Mouse (Mus musculus) midbrain, embryonic 10.5 days (tissue): ENCODE results near the gene Hccs. TPM values are rescaled to one million over a fixed set of nuclear protein-coding genes. Genes with fewer than 3 reads are reported as not detected.
"Not testable (repeated sequence)": the region's sequence is repeated elsewhere in the genome, so short reads cannot be mapped to it uniquely, and the experiment has no call there.

Experiments used
- DNase-seq: peaks from one replicate; pipeline ENCODE4 v3.0.0-alpha.2; 2017; ENCODE audit warnings: low spot score
- H3K27ac ChIP-seq: fragments of 300-500 bp; sonication (generic); replicated peaks from 2 replicates; pipeline ENCODE4 v1.5.1; 2016; ENCODE audit warnings: mild to moderate bottlenecking
- H3K27me3 ChIP-seq: fragments of 300-500 bp; sonication (generic); 2 replicates; pipeline ENCODE4 v1.6.1; 2016; ENCODE audit warnings: low read depth, mild to moderate bottlenecking; ENCODE audit not compliant: poor library complexity, severe bottlenecking
- H3K36me3 ChIP-seq: fragments of 300-500 bp; sonication (generic); 2 replicates; pipeline ENCODE4 v1.6.1; 2016; ENCODE audit warnings: mild to moderate bottlenecking, moderate library complexity
- H3K4me1 ChIP-seq: fragments of 300-500 bp; sonication (generic); 2 replicates; pipeline ENCODE4 v1.6.1; 2016
- H3K4me3 ChIP-seq: fragments of 300-500 bp; sonication (generic); 2 replicates; pipeline ENCODE4 v1.5.1; 2016; ENCODE audit warnings: mild to moderate bottlenecking, moderate library complexity
- H3K9me3 ChIP-seq: fragments of 300-500 bp; sonication (generic); replicated peaks from 2 replicates; pipeline ENCODE4 v1.6.1; 2016; ENCODE audit warnings: mild to moderate bottlenecking
- WGBS: fragments of 180-500 bp; shearing (Covaris S2); methylation state at CpG from one replicate; pipeline ENCODE4 v1.1.7; 2016; 5-methylcytosine and 5-hydroxymethylcytosine counted together
- polyA plus RNA-seq: library from polyadenylated mRNA; unstranded; fragments of >200 nt; fragmentation: Nextera tagmentation; extraction: Ambion mirVana; gene quantifications from 2 replicates; pipeline ENCODE4 v1.2.1, GENCODE M21; 2016

The Hccs gene
- polyA plus RNA-seq: 42.4 and 43.9 TPM in 2 replicates

- Histone ChIP-seq H3K4me1 (peaks cover 8% of the 10 kb centered on the region), H3K4me3 (peak within 1 kb of the TSS; percentile 64), H3K9me3 (0 out of 2 replicates have a peak, but pooled peaks cover 7% of the 10 kb centered on the region), H3K27ac (peak within 1 kb of the TSS; percentile 90), H3K36me3 (peaks cover 12% of the 10 kb centered on the region), H3K27me3 (peaks cover 70% of the 10 kb centered on the region)
- peak; percentile 87 for DNase-seq
- WGBS: 28% methylated on average over 97 of the region's 97 CpGs
These were observed at the start of gene Hccs for GRCm38 (mm10) chrX:169319945-169320667. Gene Hccs (minus strand): TSS chrX:169320372.

DNA sequence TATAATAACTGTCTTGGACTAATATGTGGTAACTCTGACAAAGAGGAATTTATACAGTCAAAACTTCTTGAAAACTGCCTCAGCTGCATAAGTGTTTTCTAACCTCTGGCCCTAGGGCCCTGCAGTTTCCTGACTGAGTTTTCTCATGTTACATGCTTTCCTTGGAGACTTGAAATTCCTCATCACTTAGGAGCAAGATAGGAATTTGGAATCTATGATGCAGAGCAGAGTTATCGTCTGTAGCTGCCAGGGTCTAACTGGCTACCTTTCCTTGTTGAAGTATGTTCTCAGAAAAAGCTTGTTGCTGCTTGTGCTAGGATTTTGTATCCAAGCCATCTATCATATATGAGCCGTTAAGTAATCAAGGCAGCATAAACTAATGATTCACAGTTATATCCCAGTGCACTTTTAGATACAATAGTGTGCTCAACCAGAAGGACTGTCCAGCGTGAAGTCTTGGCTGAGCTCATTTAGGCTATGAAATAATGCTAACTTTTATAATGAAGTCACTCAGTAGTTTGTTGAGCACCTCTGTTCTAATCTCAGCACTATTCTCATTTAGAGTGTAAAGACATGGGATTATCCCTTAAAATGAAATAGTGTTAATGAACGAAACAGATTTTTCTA is 37.1 kb upstream of the Hccs start:
- DNase-seq: no peak
- H3K36me3 ChIP-seq: no peaks in the 10 kb centered on the region
- no peaks in the 10 kb centered on the region for H3K4me1 ChIP-seq
- no peak overlapping the region for H3K27ac ChIP-seq
- WGBS: 81% methylated on average over 4 of the region's 4 CpGs
- H3K27me3 ChIP-seq: peaks cover 83% of the 10 kb centered on the region
- no peak overlapping the region for H3K4me3 ChIP-seq
- H3K9me3 ChIP-seq: no peaks in the 10 kb centered on the region

DNA sequence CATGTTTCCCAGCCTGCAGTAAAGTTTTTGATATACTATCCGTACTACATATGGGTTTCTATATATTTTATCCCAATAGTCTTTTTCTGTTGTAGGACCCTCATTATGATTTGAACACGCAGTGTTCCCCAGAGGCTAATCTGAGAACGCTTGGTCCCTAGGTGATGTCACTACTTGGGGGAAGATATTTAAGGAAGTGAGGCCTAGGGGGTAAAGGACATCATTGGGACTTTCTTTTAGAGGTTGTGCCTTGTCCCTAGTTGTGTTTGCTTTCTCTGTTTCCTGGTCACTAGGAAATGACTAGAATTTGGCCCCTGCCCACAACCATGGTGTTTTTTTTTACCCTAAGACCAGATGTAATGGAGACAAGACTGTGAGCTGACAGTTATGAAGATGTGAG is 18.0 kb upstream of the Hccs start:
- peaks cover 47% of the 10 kb centered on the region for H3K27me3 ChIP-seq
- DNase-seq: no peak
- H3K4me3 ChIP-seq: no peak overlapping the region
- WGBS: 80% methylated on average over 3 of the region's 3 CpGs
- H3K27ac ChIP-seq: no peak overlapping the region
- no peaks in the 10 kb centered on the region for H3K9me3 ChIP-seq
- H3K4me1 ChIP-seq: no peaks in the 10 kb centered on the region
- H3K36me3 ChIP-seq: no peaks in the 10 kb centered on the region

- H3K27ac ChIP-seq: no peak overlapping the region
- H3K4me3 ChIP-seq: no peak overlapping the region
- DNase-seq: no peak
- peaks cover 48% of the 10 kb centered on the region for H3K27me3 ChIP-seq
- H3K4me1 ChIP-seq: no peaks in the 10 kb centered on the region
- no peaks in the 10 kb centered on the region for H3K36me3 ChIP-seq
- H3K9me3 ChIP-seq: no peaks in the 10 kb centered on the region
These were observed 17.4 kb upstream of the Hccs start for GRCm38 (mm10) chrX:169337559-169337958.

GRCm38 (mm10) chrX:169332264-169332663 is 12.1 kb upstream of the Hccs start:
- H3K4me3 ChIP-seq: no peak overlapping the region
- 28% methylated on average over 3 of the region's 3 CpGs for WGBS
- peaks cover 71% of the 10 kb centered on the region for H3K27me3 ChIP-seq
- H3K27ac ChIP-seq: no peak overlapping the region
- H3K4me1 ChIP-seq: no peaks in the 10 kb centered on the region
- H3K36me3 ChIP-seq: no peaks in the 10 kb centered on the region
- DNase-seq: peak; percentile 14
- H3K9me3 ChIP-seq: no peaks in the 10 kb centered on the region

DNA sequence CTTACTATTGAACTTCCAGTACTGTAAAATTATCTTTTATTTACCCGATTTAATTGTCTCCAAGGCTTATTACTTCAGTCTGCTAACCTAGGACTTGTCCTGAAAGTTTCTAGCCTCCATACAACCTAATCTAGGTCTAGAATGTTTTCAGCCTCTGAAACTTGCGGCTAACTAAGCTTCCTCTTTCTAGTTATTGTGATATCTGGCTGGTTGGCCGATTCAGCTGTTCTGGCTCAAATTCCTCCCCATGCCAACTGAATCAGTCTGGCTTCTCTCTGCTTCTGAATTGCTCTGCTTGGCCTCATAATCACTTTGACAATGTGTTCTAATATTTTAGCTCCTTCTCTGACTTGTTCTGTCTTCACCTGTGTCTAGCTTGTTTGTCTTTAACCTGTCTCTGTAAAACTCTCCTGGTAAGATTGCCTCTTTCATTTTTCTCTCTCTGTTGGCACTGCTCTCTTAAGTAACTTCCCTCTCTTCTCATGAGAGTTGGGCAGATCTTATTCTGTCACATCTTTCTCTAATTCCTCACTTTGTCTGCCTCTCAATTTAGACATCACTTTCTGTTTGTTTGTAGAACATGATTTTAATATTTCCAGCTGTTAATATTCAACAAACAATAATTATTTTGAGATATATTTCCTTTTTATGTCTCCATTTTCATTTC is 5.9 kb upstream of the Hccs start:
- H3K4me3 ChIP-seq: no peak overlapping the region
- no peaks in the 10 kb centered on the region for H3K36me3 ChIP-seq
- no peaks in the 10 kb centered on the region for H3K9me3 ChIP-seq
- no peaks in the 10 kb centered on the region for H3K4me1 ChIP-seq
- no peak for DNase-seq
- 87% methylated on average over 3 of the region's 3 CpGs for WGBS
- H3K27me3 ChIP-seq: peaks cover 62% of the 10 kb centered on the region
- H3K27ac ChIP-seq: no peak overlapping the region

DNA sequence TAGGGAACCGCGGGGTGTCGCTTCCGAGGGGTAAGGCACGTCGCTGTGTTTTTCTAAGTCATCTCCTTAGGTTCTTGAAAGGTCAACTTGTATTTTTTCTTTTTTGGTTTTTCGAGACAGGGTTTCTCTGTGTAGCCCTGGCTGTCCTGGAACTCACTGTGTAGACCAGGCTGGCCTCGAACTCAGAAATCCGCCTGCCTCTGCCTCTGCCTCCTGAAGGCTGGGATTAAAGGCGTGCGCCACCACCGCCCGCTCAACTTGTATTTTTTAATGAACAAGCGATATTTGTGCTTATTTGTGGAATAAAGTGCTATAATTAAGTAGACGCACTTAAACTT is 465 bp upstream of the Hccs start:
- H3K36me3 ChIP-seq, H3K4me1 ChIP-seq, DNase-seq, H3K9me3 ChIP-seq: not testable (repeated sequence)
- peak overlapping the region; percentile 64 for H3K4me3 ChIP-seq
- 32% methylated on average over 15 of the region's 15 CpGs for WGBS
- H3K27ac ChIP-seq: peak overlapping the region; percentile 90
- H3K27me3 ChIP-seq: peaks cover 69% of the 10 kb centered on the region

DNA sequence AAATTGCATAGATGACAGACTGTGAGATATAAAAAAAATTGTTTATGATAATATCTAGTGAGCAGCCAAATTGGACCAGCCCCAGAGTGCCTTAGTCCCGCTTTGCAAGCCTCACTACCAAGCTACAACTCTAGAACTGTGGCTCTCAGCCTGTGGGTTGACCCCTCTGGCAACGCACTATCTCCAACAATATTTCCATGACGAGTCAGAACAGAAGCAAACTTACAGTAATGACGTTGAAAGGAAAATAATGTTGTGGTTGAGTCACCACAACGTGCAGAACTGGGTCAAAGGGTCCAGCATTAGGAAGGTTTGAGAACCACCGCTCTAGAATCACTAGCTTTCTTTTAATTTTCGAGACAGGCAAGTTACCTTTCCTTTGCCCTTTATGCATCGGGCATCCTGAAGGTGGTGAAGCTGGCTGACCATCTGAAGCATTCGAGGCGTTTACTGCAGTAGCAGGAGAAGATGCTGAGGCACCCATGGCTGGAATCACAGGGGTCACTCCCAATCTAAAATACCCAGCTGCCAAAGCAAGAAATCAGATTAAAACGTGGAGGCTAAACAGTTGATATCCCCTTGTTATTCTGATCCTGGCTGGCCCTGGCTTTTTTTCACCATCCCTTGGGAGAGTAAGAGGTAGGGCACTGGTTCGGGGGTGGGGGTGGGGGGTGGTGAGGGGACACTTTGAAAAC is 959 bp downstream of the Hccs start:
- DNase-seq: no peak
- H3K4me1 ChIP-seq: peaks cover 8% of the 10 kb centered on the region
- peak overlapping the region; percentile 90 for H3K27ac ChIP-seq
- peak overlapping the region; percentile 64 for H3K4me3 ChIP-seq
- peaks cover 16% of the 10 kb centered on the region for H3K36me3 ChIP-seq
- 0 out of 2 replicates have a peak, but pooled peaks cover 7% of the 10 kb centered on the region for H3K9me3 ChIP-seq
- WGBS: 66% methylated on average over 12 of the region's 12 CpGs
- peaks cover 70% of the 10 kb centered on the region for H3K27me3 ChIP-seq

DNA sequence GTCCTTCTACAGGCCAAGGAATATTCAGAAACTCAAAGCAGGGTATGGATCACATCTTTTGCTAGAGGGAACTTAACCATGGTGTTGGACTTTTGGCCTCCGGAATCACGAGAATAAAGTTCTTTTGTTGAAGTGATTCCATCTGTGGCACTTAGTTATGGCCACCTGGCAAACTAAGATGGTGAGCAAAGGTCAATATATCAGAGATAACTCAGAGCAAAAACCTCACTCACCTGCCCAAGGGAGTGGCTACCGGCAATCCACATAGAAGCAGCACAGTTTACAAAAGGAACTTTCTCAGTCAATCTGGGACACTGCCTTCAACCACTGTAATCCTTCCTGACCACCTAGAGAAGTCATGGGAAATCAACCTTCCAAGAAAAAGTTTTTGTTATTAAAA is 11.6 kb downstream of the Hccs start:
- peaks cover 52% of the 10 kb centered on the region for H3K27me3 ChIP-seq
- peaks cover 19% of the 10 kb centered on the region for H3K36me3 ChIP-seq
- H3K9me3 ChIP-seq: no peaks in the 10 kb centered on the region
- H3K27ac ChIP-seq: no peak overlapping the region
- H3K4me3 ChIP-seq: no peak overlapping the region
- H3K4me1 ChIP-seq: no peaks in the 10 kb centered on the region
- DNase-seq: no peak
- 93% methylated on average over 3 of the region's 3 CpGs for WGBS

DNA sequence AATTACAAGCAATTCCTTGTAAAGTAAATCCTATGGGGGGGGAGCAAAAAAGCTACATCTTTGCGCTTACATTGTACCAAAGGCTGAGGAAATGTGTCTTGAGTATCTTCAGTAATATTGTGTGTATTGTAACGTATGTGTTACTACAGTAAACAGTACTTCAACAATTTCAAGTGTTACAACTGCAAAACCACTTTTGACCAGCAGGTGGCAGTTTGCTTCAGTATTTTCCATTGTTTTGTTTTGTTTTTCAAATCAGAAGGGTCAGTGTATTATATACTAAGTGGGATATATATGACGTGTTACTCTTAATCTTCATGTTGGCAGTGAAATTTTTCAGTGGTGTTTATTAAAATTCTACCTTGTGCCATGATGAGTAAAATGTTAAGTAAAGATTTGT is 16.2 kb downstream of the Hccs start:
- Histone ChIP-seq H3K27me3 (peaks cover 61% of the 10 kb centered on the region), H3K4me1 (no peaks in the 10 kb centered on the region), H3K36me3 (no peaks in the 10 kb centered on the region), H3K9me3 (no peaks in the 10 kb centered on the region), H3K4me3 (no peak overlapping the region), H3K27ac (no peak overlapping the region)
- peak; percentile 28 for DNase-seq
- WGBS: 50% methylated on average over 3 of the region's 3 CpGs

DNA sequence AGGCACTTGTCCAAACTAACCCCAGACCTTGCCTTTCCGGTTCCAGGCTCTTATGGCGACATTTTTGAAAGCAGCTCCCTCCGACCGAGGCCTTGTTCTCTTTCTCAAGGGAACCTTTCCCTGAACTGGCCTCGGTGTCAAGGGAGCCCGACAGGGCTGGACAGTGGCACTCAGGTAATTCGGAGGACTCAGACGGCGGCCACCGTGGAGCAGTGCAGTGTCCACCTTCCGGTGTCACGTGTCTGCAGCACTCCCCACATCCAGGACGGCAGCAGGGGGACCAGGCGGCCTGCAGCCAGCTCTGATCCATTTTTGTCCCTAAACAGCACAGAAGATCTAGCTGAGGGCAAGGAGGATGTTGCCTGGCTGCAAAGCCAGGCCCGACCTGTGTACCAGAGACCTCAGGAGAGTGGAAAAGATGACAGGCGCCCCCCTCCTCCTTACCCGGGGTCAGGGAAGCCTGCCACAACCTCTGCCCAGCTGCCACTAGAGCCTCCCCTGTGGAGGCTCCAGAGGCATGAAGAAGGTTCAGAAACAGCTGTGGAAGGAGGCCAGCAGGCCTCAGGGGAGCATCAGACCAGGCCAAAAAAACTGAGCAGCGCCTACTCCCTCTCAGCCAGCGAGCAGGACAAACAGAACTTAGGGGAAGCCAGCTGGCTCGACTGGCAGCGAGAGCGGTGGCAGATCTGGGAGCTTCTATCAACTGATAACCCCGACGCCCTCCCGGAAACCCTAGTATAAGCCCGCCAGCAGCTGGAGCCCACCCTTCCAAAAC is 17.7 kb downstream of the Hccs start:
- peak; percentile 12 for DNase-seq
- 65% methylated on average over 26 of the region's 26 CpGs for WGBS
- no peak overlapping the region for H3K27ac ChIP-seq
- no peaks in the 10 kb centered on the region for H3K4me1 ChIP-seq
- no peaks in the 10 kb centered on the region for H3K9me3 ChIP-seq
- H3K36me3 ChIP-seq: no peaks in the 10 kb centered on the region
- no peak overlapping the region for H3K4me3 ChIP-seq
- peaks cover 47% of the 10 kb centered on the region for H3K27me3 ChIP-seq

DNA sequence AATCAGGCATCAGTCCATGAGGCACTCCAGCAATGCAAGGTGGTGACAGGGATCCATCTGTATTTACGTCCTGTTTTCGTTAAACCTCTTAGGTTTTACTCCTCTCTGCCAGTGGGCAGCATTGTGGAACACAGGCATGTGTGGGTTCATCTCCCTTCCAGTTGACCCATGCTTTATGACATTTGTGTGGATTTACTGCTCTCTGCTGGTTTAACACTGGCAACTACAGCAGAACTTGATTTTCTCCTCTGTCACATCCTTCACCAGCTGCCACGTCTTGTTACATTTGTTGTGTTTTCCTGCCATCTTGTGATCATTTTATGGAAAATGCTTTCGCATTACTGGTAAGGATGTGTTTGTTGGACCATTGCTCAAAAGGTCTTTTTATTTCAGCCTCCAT is 20.6 kb downstream of the Hccs start:
- Histone ChIP-seq H3K36me3 (no peaks in the 10 kb centered on the region), H3K4me1 (no peaks in the 10 kb centered on the region), H3K27me3 (peaks cover 48% of the 10 kb centered on the region), H3K4me3 (no peak overlapping the region), H3K9me3 (no peaks in the 10 kb centered on the region), H3K27ac (no peak overlapping the region)
- WGBS: 90% methylated on average over 4 of the region's 4 CpGs
- no peak for DNase-seq
